Mouse (Mus musculus) heart, postnatal 36 days (tissue): ENCODE results near the gene Vmn1r234. TPM values are rescaled to one million over a fixed set of nuclear protein-coding genes. Genes with fewer than 3 reads are reported as not detected.
"Not testable (repeated sequence)": the region's sequence is repeated elsewhere in the genome, so short reads cannot be mapped to it uniquely, and the experiment has no call there.

Source experiments
- DNase-seq, 2 experiments: peaks; one replicate each; pipeline ENCODE4 v3.0.0; 2021 to 2022
- intact Hi-C: fragments of 180-260 bp; cut with DNase I; formaldehyde crosslinking; loops from one replicate; pipeline ENCODE4 v1.15.1; 2025
- microRNA-seq, 2 experiments: library from miRNA; unstranded; fragments of <30 nt; microRNA quantifications; one replicate each; pipeline ENCODE4 v1.2.0; 2021; ENCODE audit warnings: borderline number of aligned reads in 2 of 2
- total RNA-seq, 2 experiments: library from RNA; stranded (reverse); gene quantifications; 2 replicates each; pipeline ENCODE4 v1.2.3; 2021

The Vmn1r234 gene
- not detected for total RNA-seq

DNA sequence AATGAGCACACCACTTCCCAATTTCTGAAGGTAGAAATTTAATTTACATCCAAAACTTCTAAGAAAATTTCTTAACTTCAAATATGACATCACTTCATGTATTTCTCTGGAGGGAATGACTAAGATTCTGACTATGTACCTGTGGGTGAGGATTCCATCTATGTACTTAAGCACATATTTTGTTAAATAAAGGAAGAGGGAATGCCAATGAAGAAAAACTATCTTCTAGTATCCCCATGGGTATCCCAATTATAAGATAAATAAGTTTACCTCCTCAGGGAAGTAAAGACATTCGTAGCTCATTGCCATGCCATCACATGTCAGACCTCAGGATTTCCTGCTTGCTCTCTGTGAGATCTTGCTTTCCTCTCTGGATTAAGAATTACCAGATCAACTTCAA is at the start of gene Vmn1r234:
Vmn1r234 (plus strand) TSS at position 301 of the 400 bp plus-strand sequence.
- DNase-seq: no peak
- intact Hi-C loops: no loop called here

GRCm38 (mm10) chr17:21211081-21211480 is 14.8 kb upstream of the Vmn1r234 start:
- intact Hi-C loops: not testable (repeated sequence)
- DNase-seq: peak in 1 of 2 experiments; percentile 6

DNA sequence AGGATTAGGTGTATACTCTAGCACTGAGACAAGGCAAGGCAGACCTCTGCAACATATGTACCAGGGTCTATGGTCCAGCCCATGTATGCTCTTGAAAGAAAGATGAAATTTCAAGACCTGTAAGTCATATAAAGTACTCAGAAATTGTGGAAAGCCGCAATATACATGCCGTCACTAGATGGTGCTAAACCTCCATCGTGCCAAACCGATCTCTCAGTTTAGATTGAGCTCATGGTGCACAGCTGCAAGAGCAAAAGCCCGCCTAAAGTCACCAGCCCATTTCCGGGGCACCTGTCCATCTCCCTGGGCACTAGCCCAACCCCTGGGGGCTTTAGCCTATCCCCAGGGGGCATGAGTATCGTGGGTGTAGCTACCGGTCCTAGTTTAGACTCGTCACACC is 5.8 kb downstream of the Vmn1r234 start:
- intact Hi-C loops: loop anchor here (5.0 kb wide), 3 partner anchors 191 to 346 kb away; partner anchors contain the start of gene Zfp54
- peak; percentile 29 to 56 for DNase-seq

DNA sequence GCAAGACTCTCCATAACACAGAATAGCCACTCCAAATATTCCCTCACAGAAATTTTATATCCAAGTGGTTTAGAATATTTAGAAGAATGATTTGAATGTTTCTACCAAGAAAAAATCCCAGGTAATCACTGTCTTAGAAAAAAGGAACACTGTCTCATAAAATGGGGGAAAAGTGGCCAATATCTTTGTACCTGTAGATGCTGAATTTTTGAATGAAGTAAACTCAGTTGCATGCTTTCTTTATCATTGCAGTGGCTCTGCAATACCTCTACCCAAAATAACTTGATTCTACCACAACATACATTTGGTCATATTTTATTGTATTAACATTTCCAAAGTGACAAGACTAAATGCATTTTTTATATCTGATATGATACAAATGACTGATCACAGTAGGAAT is 30.2 kb downstream of the Vmn1r234 start, which contains the start of gene Vmn1r235:
Vmn1r235 (plus strand) TSS at position 301 of the 400 bp plus-strand sequence.
- intact Hi-C loops: no loop called here
- DNase-seq: no peak

DNA sequence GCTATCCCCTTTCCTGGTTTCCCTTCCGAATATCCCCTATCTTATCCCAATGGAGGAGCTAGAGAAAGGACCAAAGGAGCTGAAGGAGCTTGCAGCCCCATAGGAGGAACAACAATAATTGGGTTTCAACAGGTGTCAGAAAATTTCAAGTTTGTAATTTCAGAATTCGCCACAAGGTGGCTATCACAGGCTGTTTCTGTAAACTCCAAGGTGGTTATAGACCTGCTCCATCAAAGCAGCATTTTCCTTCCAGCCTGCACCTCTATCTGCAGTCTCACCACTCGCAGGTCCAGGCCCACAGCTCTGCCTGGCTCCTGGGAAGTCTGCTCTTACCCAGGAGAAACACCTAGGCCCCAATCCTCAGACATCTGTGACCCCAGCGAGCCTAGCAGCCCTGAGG is 46.2 kb downstream of the Vmn1r234 start:
- intact Hi-C loops: loop anchor here (2.0 kb wide), 3 partner anchors 111 to 241 kb away; partner anchors contain the start of genes Zfp54 and Zfp677
- DNase-seq: peak; percentile 7 to 27

DNA sequence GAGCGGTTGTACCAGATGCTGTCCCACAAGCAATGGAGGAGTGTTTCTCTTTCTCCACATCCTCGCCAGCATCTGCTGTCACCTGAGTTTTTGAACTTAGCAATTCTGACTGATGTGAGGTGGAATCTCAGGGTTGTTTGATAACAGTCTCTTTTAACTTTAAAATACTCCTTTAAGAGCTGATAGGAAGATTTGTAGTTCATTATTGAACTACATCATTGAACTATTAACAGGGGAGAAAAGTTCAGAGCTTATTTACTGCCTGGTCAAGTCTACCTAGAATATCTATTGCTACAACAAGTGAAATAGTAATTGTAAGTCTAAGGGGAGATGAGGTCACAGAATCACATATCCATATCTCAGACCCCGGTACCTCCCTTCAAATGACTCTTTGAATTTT is 56.8 kb downstream of the Vmn1r234 start, which contains the start of gene Vmn1r236:
Vmn1r236 (plus strand) TSS at position 301 of the 400 bp plus-strand sequence.
- intact Hi-C loops: no loop called here

GRCm38 (mm10) chr17:21284395-21284794 is 58.5 kb downstream of the Vmn1r234 start:
- intact Hi-C loops: no loop called here
- no peak for DNase-seq

More for the DNA sequence above, 56.8 kb downstream of the Vmn1r234 start, which contains the start of gene Vmn1r236:
- no peak for DNase-seq

Small RNAs within 50 kb of the gene (microRNA-seq; reads per million reads assigned to microRNA genes)
- 0 reads per million in 2 experiments for gene Gm26384

Other genes starting within 250 kb of the Vmn1r234 start
- not detected for gene Vmn1r233, start 229.6 kb upstream of the Vmn1r234 start, total RNA-seq
- 10 to 100 TPM in 1 of 2 experiments, 1 to 10 TPM in 1; 8.0 to 10.9 TPM for gene Zfp160, start 217.2 kb upstream of the Vmn1r234 start, total RNA-seq
- not detected for gene Vmn1r235, start 30.3 kb downstream of the Vmn1r234 start, total RNA-seq
- gene Vmn1r236, start 56.9 kb downstream of the Vmn1r234 start, total RNA-seq: not detected
- not detected for gene Vmn1r237, start 85.8 kb downstream of the Vmn1r234 start, total RNA-seq
- 1 to 10 TPM in 1 of 2 experiments, under 1 TPM in 1; 0.68 to 1.2 TPM for gene Zfp677, start 157.7 kb downstream of the Vmn1r234 start, total RNA-seq
- gene Zfp54, start 197.1 kb downstream of the Vmn1r234 start, total RNA-seq: 1 to 10 TPM in 1 of 2 experiments, under 1 TPM in 1; 0.68 to 1.5 TPM
- 1 to 10 TPM; 6.8 to 7.4 TPM for gene Zfp51, start 224.3 kb downstream of the Vmn1r234 start, total RNA-seq